Mouse (Mus musculus): ENCODE results near the gene Zbtb42. TPM values are rescaled to one million over a fixed set of nuclear protein-coding genes. Genes with fewer than 3 reads are reported as not detected.

Gene Zbtb42
- 5.2 and 7.3 TPM in 2 replicates for polyA plus RNA-seq (2016; fragmentation: Nextera tagmentation; extraction: Ambion mirVana)

DNA sequence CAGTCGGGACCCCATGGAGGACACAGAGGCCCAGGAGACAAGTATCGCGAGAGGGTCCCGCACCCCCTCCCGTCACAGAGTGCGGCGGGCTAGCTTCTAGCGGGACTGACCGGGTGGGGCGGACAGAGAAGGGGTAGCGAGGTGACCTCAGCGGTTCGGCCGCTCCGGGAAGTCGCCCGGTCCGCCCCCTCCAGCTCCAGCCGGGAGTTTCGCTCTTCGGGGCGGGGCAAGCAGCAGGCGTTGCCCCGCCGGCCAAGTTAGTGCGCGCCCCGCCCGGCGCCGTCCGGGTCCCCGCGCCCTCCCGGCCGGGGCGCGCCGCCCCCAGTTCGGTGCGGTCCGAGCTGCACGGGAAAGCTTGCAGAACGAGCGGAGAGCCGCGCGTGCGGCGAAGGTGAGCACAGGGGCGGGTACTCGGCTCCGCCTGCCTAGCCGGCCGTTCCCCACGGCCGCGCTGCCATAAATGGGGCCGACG is at the start of gene Zbtb42:
Gene Zbtb42 (plus strand): TSS at position 274 of the 472 bp plus-strand sequence.
- Histone ChIP-seq H3K9me3 (no peaks in the 10 kb centered on the region), H3K4me2 (replicated peaks) (peak within 1 kb of the TSS; percentile 91), H3K4me1 (peaks cover 38% of the 10 kb centered on the region), H3K4me3 (peak within 1 kb of the TSS; percentile 66), H3K27ac (replicated peaks) (peak within 1 kb of the TSS; percentile 49), H3K27me3 (peaks cover 71% of the 10 kb centered on the region), H3K36me3 (no peaks in the 10 kb centered on the region), H3K9ac (replicated peaks) (peak within 1 kb of the TSS; percentile 69)
- WGBS, result under 1% methylated on average over 59 of the region's 60 CpGs
- ATAC-seq (ENCODE audit: low FRiP score, low read depth), result peak; percentile 47

DNA sequence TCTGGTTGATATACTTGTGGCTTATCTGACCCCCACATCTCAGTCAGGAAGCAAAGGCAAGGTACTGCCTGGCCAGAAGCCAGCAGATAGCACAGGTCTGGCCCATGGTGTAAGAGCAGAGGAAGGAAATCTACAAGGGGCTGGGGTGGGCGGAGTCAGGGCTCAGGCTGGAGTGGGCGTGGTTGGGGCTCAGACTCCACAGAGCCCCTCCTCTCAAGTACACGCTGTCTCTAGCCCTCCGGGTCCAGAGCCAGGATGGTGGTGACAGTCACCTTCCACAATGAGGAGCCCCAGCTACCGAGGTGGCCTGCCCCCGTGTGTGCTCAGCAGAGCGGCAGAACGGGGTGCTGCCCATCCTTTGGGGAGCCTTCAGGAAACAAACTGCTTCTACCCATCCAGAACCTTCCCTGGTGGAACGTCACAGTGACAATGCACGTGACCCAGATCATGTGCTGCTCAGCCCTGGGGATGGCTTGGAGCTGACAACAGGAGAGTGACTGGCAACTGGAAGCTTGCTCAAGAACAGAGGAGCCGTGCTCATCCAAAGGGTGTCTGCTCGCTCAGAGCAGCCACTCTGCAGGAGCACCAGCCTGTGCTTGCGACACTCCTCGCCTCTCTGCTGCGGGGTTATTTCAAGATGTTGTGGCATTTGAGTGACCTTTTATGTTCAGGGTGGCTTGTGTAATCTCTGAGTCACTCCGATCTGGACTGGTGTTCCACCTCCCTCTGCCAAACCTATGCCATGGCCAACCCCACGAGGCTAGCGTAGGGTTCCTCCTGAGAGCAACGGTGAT is 49.5 kb upstream of the Zbtb42 start:
- Histone ChIP-seq H3K27me3 (no peaks in the 10 kb centered on the region; the same call in 1 of the 2 replicates), H3K4me1 (peaks cover 12% of the 10 kb centered on the region), H3K9ac (replicated peaks) (0 out of 2 replicates have a peak overlapping the region, but pooled peaks have one; percentile 15), H3K9me3 (no peaks in the 10 kb centered on the region), H3K4me3 (peak overlapping the region; percentile 14; the same call in 1 of the 2 replicates), H3K4me2 (replicated peaks) (peak overlapping the region; percentile 46), H3K27ac (replicated peaks) (no peak overlapping the region), H3K36me3 (no peaks in the 10 kb centered on the region)
- 39% methylated on average over 19 of the region's 19 CpGs for WGBS
- ATAC-seq (ENCODE audit: low FRiP score, low read depth), result peak; percentile 80

DNA sequence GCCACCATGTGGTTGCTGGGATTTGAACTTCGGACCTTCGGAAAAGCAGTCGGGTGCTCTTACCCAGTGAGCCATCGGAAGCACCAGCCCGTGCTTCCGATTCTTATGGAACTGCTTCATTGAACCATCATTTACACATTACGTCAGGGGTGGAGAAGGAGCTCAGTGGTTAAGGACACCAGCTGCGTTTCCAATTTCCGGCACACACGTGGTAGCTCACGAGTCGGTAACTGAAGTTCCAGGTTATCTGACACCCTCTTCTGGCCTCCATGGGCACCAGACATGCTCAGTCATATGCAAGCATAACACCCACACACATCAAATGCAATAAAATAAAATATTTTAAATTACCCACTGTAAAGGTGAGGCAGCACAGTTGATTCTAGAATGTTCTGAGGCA is 48.6 kb upstream of the Zbtb42 start:
- H3K27me3 ChIP-seq, result no peaks in the 10 kb centered on the region; the same call in 1 of the 2 replicates
- no peak overlapping the region for H3K4me2 ChIP-seq (replicated peaks)
- no peak overlapping the region for H3K9ac ChIP-seq (replicated peaks)
- H3K4me3 ChIP-seq, result no peak overlapping the region
- H3K27ac ChIP-seq (replicated peaks), result no peak overlapping the region
- no peaks in the 10 kb centered on the region for H3K9me3 ChIP-seq
- 94% methylated on average over 12 of the region's 12 CpGs for WGBS
- ATAC-seq (ENCODE audit: low FRiP score, low read depth), result no peak
- no peaks in the 10 kb centered on the region for H3K36me3 ChIP-seq
- H3K4me1 ChIP-seq, result peaks cover 12% of the 10 kb centered on the region

DNA sequence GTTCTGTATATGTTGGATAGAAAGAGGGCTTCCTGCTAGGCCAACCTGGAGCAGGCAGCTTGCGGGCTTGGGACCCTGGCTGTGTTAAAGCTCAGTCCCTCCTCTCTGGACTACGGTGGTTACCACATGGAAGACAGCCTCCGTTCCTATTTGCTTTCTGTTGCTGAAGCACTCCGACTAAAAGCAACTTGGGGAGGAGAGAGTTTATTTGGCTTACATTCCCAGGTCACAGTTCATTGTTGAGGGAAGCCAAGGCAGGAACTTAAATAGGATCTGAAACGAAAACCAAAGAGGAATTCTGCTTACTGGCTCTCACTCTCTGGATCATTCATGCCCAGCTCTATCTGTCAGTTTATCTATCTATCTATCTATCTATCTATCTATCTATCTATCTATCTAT is 47.8 kb upstream of the Zbtb42 start:
- Histone ChIP-seq H3K36me3 (no peaks in the 10 kb centered on the region), H3K4me2 (replicated peaks) (no peak overlapping the region), H3K27ac (replicated peaks) (no peak overlapping the region), H3K4me1 (peaks cover 12% of the 10 kb centered on the region), H3K27me3 (no peaks in the 10 kb centered on the region; the same call in 1 of the 2 replicates), H3K9me3 (no peaks in the 10 kb centered on the region), H3K9ac (replicated peaks) (no peak overlapping the region), H3K4me3 (no peak overlapping the region)
- WGBS, result 83% methylated on average over 5 of the region's 5 CpGs
- no peak for ATAC-seq (ENCODE audit: low FRiP score, low read depth)

DNA sequence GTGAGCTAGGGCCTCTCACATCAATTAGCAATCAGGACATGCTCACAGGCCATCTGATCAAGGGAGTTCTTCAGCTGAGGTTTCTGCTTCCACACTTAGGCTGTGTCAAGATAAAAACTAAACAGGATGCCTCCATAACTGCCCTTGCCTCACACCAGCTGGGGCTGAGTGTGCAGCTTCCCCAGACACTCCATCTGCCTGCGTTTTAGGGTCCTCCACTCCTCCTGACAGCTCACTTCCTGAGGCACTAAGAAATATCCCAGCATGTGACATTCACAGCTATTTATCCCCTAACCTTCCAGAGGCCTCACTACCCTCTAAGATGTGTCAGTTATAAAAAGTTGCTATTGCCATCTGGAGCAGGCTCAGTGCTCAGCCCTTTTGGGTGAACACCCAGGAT is 47.2 kb upstream of the Zbtb42 start:
- WGBS, result 78% methylated on average over 1 of the region's 1 CpGs
- no peaks in the 10 kb centered on the region; the same call in 1 of the 2 replicates for H3K27me3 ChIP-seq
- H3K4me1 ChIP-seq, result peaks cover 12% of the 10 kb centered on the region
- no peak overlapping the region for H3K4me3 ChIP-seq
- H3K36me3 ChIP-seq, result no peaks in the 10 kb centered on the region
- no peak for ATAC-seq (ENCODE audit: low FRiP score, low read depth)
- H3K9ac ChIP-seq (replicated peaks), result no peak overlapping the region
- H3K27ac ChIP-seq (replicated peaks), result no peak overlapping the region
- H3K4me2 ChIP-seq (replicated peaks), result no peak overlapping the region
- H3K9me3 ChIP-seq, result no peaks in the 10 kb centered on the region

DNA sequence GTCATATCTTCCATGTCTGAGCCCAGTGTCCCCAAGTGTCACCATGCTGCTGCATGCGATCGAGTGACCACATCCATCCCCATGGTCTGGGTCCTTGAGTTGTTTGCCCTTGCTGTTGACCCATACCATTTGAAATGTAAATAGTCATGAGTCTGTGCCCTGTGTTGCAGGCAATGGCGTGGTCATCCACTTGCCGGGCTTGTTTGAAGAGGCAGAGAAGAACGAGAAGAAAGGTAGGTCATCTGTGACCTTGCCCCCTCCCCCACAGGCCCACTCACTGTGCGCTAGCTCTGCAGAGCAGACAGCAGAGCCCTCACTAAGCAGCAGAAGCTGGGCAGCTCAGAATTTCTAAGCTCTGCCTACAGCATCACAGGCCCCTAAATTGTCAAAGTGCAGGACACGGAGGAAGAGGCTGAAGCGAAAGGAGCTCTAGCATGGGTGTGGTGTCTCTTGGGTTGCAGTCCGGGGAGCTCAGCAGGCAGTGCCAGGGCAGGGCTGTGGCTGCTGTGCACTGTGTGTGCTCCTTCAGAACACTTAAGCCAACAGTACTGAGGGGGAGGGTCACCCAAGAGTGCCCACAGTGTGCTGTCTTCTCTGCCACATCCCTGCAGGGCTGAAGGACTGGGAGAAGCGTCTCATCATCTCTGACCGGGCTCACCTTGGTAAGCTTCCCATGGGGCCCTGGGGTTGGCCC is 46.4 kb upstream of the Zbtb42 start:
- WGBS, result 74% methylated on average over 11 of the region's 11 CpGs
- no peak overlapping the region for H3K4me2 ChIP-seq (replicated peaks)
- no peaks in the 10 kb centered on the region for H3K9me3 ChIP-seq
- no peak overlapping the region for H3K27ac ChIP-seq (replicated peaks)
- ATAC-seq (ENCODE audit: low FRiP score, low read depth), result no peak
- H3K27me3 ChIP-seq, result no peaks in the 10 kb centered on the region; the same call in 1 of the 2 replicates
- no peaks in the 10 kb centered on the region for H3K36me3 ChIP-seq
- H3K9ac ChIP-seq (replicated peaks), result no peak overlapping the region
- no peak overlapping the region for H3K4me3 ChIP-seq
- peaks cover 12% of the 10 kb centered on the region for H3K4me1 ChIP-seq

DNA sequence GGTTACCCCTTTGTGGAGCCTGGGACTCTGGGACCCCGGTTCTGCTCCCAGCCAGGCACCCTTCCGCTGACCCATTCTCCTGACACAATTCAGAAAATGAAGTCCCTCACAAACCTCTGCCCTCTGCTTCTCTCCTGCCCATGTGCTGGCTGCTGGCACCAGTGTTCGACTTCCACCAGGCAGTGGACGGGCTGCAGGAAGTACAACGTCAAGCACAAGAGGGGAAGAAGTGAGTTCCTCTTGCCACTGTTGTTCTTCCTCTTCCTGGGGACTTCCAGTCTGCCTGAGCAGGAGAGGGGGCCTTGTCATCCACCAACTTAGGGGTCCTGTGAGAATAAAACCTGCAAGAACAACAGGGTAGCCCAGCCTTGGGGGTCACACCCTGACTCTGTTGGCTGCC is 45.7 kb upstream of the Zbtb42 start:
- H3K9ac ChIP-seq (replicated peaks), result no peak overlapping the region
- no peak overlapping the region for H3K4me3 ChIP-seq
- H3K4me1 ChIP-seq, result peaks cover 12% of the 10 kb centered on the region
- H3K9me3 ChIP-seq, result no peaks in the 10 kb centered on the region
- H3K36me3 ChIP-seq, result no peaks in the 10 kb centered on the region
- no peak overlapping the region for H3K4me2 ChIP-seq (replicated peaks)
- 87% methylated on average over 5 of the region's 5 CpGs for WGBS
- no peak for ATAC-seq (ENCODE audit: low FRiP score, low read depth)
- no peak overlapping the region for H3K27ac ChIP-seq (replicated peaks)
- no peaks in the 10 kb centered on the region; the same call in 1 of the 2 replicates for H3K27me3 ChIP-seq

DNA sequence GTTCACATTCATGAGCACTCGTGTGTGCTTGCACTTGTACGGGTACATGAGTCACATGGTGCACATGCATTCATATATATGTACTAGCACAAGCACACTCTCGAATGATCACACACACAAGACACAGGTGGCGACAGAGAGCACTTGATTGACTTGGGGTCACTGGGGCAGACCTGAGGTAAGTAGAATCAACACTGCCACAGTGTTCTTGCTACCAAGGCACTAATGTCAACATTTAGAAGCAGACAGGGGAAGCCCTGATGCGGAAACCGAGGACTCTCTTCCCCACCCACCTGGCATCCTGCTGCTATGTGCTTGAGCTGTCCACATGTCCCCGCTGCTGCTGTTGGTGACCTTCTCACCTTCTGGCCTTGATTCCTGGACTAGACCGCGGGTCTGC is 44.9 kb upstream of the Zbtb42 start:
- Histone ChIP-seq H3K27ac (replicated peaks) (no peak overlapping the region), H3K4me2 (replicated peaks) (no peak overlapping the region), H3K4me3 (no peak overlapping the region), H3K4me1 (peaks cover 7% of the 10 kb centered on the region), H3K36me3 (no peaks in the 10 kb centered on the region), H3K9me3 (no peaks in the 10 kb centered on the region), H3K9ac (replicated peaks) (no peak overlapping the region), H3K27me3 (no peaks in the 10 kb centered on the region; the same call in 1 of the 2 replicates)
- no peak for ATAC-seq (ENCODE audit: low FRiP score, low read depth)
- WGBS, result 71% methylated on average over 9 of the region's 9 CpGs

DNA sequence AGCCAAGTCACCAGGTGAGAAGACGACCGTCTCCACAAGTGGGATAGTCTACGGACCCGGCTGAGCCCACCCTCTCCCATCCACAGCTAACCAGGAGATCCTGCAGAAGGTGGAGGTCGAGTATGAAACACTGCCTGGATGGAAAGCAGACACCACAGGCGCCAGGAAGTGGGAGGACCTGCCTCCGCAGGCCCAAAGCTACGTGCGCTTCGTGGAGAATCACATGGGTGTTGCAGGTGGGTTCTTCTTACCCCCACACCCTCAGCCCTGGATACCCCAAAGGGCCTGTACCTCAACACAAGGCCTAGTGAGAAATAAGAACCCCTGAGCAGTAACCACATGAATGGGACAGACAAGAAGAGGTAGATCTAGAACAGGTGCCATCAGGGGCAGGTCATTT is 39.1 kb upstream of the Zbtb42 start:
- H3K36me3 ChIP-seq, result no peaks in the 10 kb centered on the region
- H3K4me1 ChIP-seq, result no peaks in the 10 kb centered on the region
- no peak for ATAC-seq (ENCODE audit: low FRiP score, low read depth)
- no peak overlapping the region for H3K9ac ChIP-seq (replicated peaks)
- H3K4me3 ChIP-seq, result no peak overlapping the region
- no peaks in the 10 kb centered on the region for H3K9me3 ChIP-seq
- no peak overlapping the region for H3K27ac ChIP-seq (replicated peaks)
- no peaks in the 10 kb centered on the region for H3K27me3 ChIP-seq
- WGBS, result 87% methylated on average over 10 of the region's 10 CpGs
- no peak overlapping the region for H3K4me2 ChIP-seq (replicated peaks)

DNA sequence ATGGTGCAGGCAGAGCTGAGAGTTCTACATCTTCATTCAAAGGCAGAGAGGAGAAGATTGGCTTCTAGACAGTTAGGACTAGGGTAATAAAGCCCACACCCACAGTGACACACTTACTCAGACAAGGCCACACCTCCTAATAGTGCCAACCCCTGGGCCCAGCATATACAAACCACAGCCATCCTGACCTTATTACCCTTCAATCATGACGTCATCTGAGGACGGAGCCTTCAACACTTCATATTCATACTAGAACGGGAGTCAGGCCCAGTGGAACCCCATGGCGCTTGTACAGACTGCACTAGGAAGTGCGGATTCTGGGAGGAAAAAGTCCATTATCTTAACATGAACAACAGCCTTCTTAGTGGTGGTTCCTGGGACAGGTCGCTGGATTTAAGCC is 35.5 kb upstream of the Zbtb42 start:
- H3K4me1 ChIP-seq, result peaks cover 18% of the 10 kb centered on the region
- no peak for ATAC-seq (ENCODE audit: low FRiP score, low read depth)
- H3K36me3 ChIP-seq, result peaks cover 8% of the 10 kb centered on the region
- WGBS, result 89% methylated on average over 6 of the region's 6 CpGs
- H3K4me3 ChIP-seq, result no peak overlapping the region
- no peak overlapping the region for H3K9ac ChIP-seq (replicated peaks)
- no peaks in the 10 kb centered on the region for H3K9me3 ChIP-seq
- H3K4me2 ChIP-seq (replicated peaks), result no peak overlapping the region
- H3K27ac ChIP-seq (replicated peaks), result no peak overlapping the region
- no peaks in the 10 kb centered on the region for H3K27me3 ChIP-seq

DNA sequence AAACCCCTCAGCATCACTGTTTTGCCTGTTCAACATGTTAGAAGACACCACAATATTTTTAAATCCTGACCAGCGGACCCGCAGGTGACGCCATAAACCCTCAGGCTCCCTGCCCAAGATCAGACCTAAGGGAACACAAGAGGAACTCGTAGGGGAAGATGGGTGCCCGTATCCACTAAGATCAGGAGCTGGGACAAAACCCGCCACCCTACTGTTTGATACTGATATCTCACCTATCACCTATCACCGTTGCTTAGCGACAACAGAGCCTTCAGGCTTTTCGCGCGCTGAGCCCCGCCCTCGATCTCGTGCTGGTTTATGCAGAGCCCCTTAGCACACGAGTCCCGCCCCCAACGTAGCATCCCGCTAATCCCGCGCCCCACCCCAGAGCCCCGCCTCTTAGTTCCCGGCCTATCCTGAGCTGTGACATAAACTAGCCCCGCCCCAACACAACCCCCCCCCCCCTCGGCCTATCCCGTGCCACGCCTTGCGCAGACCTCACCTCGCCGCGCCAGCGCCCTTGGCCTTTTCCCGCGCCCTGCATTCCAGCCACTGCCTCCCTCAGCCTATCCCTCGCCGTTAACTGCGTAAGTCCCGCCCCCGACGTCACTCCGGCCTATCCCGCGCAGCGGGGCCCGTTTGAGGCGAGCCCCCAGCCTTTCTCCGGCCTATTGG is 34.3 kb upstream of the Zbtb42 start, which contains the start of gene Siva1:
Gene Siva1 (plus strand): TSS at position 500 of the 675 bp plus-strand sequence.
- 1% methylated on average over 45 of the region's 46 CpGs for WGBS
- Histone ChIP-seq H3K27me3 (no peaks in the 10 kb centered on the region), H3K4me3 (peak within 1 kb of the TSS; percentile 75), H3K27ac (replicated peaks) (peak within 1 kb of the TSS; percentile 81), H3K4me2 (replicated peaks) (peak within 1 kb of the TSS; percentile 89), H3K36me3 (peaks cover 20% of the 10 kb centered on the region), H3K4me1 (peaks cover 18% of the 10 kb centered on the region), H3K9me3 (no peaks in the 10 kb centered on the region), H3K9ac (replicated peaks) (peak within 1 kb of the TSS; percentile 81)
- peak; percentile 98 for ATAC-seq (ENCODE audit: low FRiP score, low read depth)

Measured in midbrain, embryonic 12.5 days (tissue).